Mouse (Mus musculus): Measurements from ENCODE around the gene Lrrn3.

Gene Lrrn3

DNA sequence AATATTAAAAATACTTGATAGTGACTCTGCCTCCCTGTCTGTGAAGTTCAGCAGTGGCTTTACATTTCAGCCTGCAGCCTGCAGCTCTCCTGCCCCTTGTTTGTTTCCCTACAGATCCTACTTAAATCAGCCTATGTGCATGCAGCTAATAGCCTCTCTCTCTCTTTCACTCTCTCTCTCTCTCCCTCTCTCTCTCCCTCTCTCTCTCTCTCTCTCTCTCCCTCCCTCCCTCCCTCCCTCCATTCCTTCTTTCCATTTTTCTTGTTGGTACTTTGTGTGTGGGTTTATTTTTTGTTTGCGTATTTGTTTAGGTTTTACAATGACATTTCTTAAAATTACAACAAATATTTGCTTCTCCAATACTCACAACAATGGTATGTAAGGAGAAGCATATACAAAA lies at the start of gene Lrrn3:
TSS of gene Lrrn3 (minus strand) at position 101 of the 400 bp plus-strand sequence.
- ChIA-PET POLR2A (no interaction called here), CTCF (interaction anchor here in 3 of 4 experiments (0.5 to 1.2 kb wide), 8 partner anchors 8 to 649 kb away, joined by 3 to 6 read pairs (median 3); no protein-coding TSS in a partner anchor)

DNA sequence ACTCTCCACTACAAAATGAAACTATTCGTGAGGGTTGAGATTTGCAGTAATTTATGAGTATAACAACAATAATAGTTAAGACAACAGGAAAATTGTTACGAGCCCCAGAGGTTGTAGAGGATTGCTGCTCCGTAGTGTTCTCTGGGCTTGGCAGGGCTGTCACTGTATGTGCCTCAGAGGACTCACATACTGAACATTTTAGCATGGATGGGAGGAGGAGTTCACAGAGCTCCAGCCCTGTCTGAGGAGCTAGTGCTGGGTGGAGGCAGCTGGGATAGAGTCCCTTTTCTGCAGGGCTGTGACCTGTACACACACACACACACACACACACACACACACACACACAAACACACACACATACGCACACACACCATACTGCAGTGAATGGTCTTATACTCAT lies 42.2 kb upstream of the Lrrn3 start:
- POLR2A ChIA-PET: no interaction called here
- CTCF ChIA-PET: no interaction called here

DNA sequence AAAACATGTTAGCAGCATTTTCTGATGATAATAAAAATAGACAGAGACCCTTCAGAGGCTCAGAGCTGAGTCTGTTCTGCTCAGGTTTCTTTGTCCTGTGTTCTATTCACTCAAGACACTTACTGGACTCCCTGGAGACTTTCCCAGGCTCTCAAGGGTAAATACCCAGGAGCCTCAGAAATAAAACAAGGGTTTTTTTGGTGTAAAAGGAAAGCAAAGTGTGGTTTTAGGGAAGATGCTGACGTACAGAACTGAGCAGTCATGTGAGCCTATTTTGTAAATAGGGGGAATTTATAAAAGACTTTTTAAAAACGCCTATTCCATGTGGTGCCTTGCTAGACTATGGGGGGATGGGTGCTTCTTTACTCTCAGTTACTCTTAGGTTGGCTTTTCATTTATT lies 40.5 kb upstream of the Lrrn3 start:
- ChIA-PET POLR2A (interaction anchor here in 1 of 4 experiments (0.8 kb wide), 1 partner anchor 271 kb away, joined by 3 read pairs; no protein-coding TSS in a partner anchor), CTCF (no interaction called here)

DNA sequence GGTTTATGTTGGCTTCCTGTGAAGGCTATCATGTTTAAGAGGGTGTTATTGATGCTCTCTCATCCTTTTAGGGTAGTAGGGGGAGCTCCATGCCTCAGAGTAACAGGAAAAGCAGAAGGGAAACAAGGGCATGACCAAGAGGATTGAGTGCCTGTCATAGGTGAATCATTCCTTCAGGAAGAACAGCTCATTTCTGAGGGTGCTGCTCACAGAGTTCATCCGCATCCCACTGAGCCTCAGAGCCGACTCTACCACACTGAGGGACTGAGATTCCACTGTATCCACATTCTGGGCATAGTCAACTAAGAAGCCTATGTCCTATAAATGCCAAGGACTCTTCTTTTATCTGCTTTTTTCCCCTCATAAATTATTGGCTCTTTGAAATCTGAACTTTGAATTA lies 35.4 kb upstream of the Lrrn3 start:
- ChIA-PET POLR2A (interaction anchor here in 1 of 4 experiments (0.6 kb wide), 1 partner anchor 567 kb away, joined by 3 read pairs; no protein-coding TSS in a partner anchor), CTCF (interaction anchor here in 1 of 4 experiments (0.7 kb wide), 1 partner anchor 186 kb away, joined by 3 read pairs; no protein-coding TSS in a partner anchor)

DNA sequence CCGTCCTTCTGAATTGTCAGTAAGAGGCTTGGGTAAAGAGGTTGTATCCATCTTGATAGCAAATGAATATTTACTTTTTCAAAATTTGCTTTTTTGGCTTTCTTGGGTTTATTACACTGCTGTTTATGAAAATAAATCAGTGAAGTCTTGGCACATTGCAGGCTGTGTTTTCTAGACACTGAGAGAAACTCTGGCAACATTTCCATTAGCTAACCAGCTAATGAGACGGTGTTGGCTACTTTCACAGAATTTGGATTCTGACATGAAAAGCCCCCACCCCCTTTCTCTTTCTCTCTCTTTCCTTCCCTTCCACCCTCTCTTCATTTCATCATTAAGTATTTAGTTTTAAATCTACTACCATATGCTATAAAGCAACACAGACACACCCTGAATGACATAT lies 34.1 kb upstream of the Lrrn3 start:
- CTCF ChIA-PET: no interaction called here
- POLR2A ChIA-PET: no interaction called here

DNA sequence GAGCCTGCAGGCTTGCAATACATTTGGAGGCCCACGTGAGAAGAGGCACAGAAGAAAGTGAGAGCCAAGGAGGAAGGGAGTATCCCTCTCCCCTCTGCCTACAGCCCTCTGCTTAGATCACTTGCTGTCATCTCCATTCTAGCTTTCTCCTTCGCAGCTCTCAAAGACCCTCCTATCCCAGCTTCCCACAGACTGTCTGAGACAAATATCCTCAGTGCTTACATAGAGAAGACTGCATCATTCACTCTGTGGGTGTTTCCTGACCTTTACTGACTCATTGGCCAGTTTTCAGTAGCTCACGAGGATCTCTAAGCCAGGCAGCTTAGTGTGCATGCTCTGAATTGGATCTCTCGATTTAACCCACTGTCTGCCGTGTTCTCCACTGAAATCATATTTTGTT lies 32.7 kb upstream of the Lrrn3 start:
- CTCF ChIA-PET: no interaction called here

DNA sequence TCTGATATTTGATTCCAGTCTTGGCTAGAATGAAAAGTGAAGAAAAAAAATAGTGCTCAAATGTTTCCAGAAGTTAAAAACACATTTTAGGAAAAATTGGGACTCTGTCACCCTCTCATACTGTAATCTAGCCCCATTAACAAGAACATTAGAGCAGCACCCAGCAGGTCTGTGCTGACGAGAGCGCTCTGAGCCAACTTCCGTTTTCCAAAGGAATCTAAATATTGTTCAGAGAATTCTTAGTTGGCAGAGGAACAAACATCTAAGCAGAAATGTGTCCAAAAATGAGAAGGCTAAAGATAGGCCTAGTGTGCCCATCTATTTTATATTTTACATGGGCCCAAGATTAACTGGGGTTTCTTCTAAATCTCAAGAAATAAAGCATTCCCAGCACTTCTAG lies 24.4 kb upstream of the Lrrn3 start:
- ChIA-PET CTCF (no interaction called here), POLR2A (interaction anchor here in 2 of 4 experiments (0.5 to 2.0 kb wide), 3 partner anchors 9 to 917 kb away, joined by 3 to 6 read pairs (median 3); no protein-coding TSS in a partner anchor)

More for the DNA sequence above, 32.7 kb upstream of the Lrrn3 start:
- POLR2A ChIA-PET: no interaction called here

DNA sequence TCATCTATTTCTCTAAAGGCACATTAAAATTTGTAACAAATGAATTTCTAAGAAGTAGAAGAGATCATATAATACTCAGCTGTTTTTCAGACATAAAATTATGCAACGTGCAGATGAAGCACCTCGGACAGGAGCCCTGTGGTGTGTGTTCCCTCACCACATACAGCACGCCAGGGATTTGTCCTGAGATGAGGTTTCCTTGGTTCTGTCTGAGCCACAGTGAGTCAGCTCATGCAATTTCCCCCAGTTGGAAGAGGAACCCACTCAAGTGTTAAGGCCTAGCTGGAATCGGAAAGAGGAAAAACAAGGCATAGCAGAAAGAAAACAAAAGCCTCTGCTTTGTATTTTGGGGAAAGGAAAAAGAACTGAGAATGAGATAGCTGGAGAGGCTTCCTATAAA lies 22.4 kb upstream of the Lrrn3 start:
- ChIA-PET POLR2A (interaction anchor here in 1 of 4 experiments (1.1 kb wide), 1 partner anchor 212 kb away, joined by 3 read pairs; no protein-coding TSS in a partner anchor), CTCF (no interaction called here)

DNA sequence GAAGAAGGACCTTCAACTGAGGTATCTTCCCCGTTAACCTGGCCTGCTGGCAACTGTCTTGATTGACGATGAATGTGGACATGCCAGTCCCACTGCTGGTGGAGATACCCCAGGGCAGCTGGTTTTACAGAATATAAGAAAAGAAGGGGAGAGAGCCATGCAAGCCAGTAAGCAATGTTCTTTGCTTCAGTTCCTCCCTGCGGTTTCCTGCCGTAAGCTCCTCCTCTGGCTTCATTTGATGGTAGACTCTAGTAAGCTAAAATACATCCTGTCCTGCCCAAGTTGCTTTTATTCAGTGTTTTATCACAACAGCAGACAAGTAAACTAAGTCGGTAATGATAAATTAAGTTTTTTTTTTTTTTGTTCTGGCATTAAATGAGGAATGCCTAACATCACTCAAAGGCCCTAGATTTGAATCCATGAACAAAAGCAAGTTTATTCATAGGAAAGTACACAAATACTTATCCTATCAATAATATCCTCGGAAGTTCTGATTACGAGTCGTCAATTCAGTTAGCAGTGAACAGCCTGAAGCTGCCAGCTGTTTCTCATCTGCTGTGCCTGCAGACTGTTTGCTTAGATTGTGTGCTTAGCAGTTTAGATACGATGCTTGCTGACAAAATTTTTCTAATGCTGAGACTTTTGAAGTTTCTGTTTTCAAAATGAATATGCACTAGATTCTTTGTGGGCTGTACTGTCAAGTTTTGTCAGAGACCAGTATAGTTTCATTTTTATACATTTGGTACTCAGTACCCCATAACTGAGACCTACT lies 14.0 kb upstream of the Lrrn3 start:
- CTCF ChIA-PET: no interaction called here
- POLR2A ChIA-PET: interaction anchor here in 1 of 4 experiments (0.6 kb wide), 1 partner anchor 38 kb away, joined by 3 read pairs; no protein-coding TSS in a partner anchor

DNA sequence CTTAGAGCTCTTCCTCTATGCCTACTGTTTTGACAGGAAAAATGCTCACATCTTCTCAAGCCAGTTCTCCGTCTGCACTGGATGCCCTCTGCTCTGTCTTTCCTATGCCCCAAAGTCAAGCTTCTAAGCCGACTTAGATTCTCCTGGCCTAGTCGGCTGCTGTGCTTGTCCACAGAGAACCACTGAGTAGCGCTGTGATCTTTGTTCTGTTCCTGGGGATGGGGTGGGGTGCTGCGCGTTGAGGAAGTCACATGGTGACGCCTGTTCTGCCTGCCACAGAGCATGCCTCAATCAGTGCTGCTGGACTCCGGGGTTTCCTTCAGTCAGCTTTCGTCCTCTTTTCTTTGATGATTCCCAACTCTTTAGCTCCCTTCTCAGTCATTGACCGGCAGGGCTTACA lies 8.4 kb upstream of the Lrrn3 start:
- POLR2A ChIA-PET: no interaction called here
- CTCF ChIA-PET: interaction anchor here in 2 of 4 experiments (0.6 kb wide), 2 partner anchors 155 to 603 kb away, joined by 3 read pairs; no protein-coding TSS in a partner anchor

DNA sequence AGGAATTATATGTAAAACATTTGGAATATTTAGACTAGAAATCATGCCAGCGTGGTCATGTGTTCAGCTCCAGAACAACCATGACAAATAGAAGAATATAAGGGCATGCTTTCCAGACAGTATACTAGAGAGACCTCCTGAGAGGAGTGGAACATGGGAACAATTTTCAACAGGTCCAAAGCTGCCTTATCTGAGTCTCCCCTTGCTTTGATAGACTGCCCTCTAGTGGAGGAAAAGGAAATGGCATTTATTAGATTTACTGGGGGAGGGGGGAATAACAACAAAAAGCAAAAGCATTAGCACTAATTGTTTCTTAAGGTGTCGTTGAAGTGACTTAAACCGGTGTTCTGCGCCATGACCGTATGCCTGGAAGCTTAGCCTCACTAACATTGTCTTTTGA lies 774 bp upstream of the Lrrn3 start:
- POLR2A ChIA-PET: no interaction called here
- CTCF ChIA-PET: interaction anchor here in 2 of 4 experiments (0.5 to 1.2 kb wide), 7 partner anchors 8 to 650 kb away, joined by 3 to 6 read pairs (median 3); no protein-coding TSS in a partner anchor

DNA sequence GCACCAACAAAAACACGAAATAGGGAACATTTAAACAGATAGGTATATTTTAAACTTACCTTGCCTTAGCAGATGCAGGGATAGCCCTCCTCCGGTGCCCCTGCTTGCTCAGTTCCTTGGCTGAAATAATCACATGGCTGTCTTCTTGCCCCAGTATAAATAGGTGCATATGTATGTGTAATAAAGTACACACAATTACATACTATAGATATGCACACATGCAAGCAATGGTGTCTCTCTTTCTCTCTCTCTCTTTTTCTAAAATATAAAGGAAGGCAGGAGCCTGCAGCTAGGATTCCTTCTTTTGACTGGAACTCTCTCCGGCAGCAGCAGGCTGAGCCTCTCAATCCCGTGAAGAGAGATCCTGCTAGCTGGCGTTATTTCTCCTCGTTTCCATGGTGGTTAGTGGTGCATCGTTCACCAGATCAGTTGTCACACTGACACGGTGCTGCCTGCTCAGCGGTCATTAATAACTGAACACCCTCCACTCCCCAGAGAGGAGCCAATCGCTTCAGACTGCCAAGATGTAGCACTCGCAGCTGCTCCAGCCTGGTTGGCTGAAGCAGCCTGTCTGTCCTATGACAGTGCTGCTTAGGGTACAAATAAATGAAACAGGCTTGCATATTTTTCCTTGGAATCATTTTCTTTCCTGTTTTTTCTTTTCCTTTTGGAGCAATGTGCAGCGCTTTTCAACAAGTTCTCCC lies 567 bp downstream of the Lrrn3 start:
- CTCF ChIA-PET: interaction anchor here in 1 of 4 experiments (0.5 to 0.7 kb wide), 2 partner anchors 37 to 195 kb away, joined by 3 to 4 read pairs; no protein-coding TSS in a partner anchor
- POLR2A ChIA-PET: interaction anchor here in 2 of 4 experiments (0.6 to 0.8 kb wide), 2 partner anchors 26 to 581 kb away, joined by 3 read pairs; no protein-coding TSS in a partner anchor

DNA sequence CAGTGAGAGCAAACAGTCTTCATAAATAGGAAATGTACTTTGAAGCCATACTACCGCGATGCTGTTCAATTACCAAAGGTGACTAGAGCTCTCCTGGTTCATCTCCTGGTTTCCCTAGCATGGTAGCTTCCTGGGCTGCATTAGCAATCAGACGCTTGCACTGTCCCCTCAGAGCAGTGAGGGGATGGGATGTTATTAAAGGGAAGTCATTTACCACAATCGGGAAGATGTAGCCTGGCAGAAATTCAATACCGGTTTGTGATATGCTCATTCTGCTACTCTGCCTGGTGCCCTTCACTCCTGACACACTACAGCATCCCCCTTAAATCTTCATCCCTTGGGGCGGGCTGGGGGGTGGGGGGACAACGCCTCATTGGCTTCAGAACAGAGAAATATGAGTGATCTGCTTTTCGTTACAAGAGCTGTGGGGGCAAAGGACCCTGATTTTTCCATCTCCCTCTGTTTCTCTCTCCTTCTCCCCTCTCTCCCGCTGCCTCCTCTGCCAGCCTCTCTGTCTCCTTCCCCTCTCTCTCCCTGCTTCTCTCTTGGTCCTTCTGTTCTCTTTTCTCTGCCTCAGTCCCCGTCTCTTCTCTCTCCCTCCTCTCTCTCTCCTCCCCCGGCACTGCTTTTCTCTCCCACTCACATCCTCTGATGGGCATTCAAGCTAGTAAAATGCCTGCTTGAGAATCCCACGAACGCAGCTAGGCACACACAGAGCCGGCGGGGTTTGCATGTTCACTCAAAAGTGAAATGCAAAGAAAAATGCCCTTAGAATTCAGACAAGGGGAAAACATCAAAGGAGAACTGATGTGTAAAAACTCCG lies 1.3 kb downstream of the Lrrn3 start:
- ChIA-PET CTCF (interaction anchor here in 1 of 4 experiments (0.6 kb wide), 1 partner anchor 1451 kb away, joined by 3 read pairs; no protein-coding TSS in a partner anchor), POLR2A (interaction anchor here in 1 of 4 experiments (0.6 kb wide), 1 partner anchor 26 kb away, joined by 3 read pairs; no protein-coding TSS in a partner anchor)

DNA sequence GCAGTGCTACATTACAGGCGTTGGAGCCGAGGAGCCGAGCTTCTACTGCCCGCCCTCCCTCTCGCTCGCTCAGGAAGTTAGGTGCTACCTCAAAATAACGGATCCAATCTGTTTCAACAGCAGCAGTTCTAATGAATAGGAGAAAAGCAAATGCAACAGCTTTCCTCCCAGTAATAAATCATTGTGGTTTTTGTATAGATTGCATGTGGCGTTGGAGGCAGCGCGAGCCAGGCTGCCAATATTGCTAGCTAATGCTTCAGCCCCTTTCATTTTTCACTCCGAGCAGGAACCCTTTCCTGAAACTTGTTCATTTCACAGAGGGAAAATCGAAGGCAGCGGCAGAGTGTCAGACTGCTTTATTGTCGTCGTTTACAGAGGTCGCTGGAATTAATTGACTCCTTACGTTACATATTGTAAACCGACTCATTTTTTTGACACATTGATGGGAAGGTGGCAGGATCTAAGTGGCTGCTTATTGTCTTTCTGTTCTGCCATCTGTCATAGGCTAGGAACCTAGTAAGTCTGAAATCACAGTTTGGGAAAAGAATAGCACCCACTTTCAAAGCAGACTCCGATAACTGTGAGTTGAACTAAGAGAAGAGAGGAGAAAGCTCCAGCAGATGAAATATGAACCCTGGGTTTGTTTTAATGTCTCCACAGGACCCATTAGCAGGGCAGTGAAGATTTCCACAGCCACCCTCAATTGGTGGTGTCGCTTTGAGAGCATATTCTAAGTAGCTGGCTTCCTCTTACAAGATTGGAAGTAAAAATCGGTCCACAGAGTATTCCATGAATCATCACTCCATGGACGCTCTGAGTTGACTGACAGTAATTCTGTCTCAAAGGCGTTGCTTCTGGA lies 2.4 kb downstream of the Lrrn3 start:
- ChIA-PET POLR2A (interaction anchor here in 1 of 4 experiments (0.6 kb wide), 1 partner anchor 94 kb away, joined by 3 read pairs; no protein-coding TSS in a partner anchor), CTCF (interaction anchor here in 1 of 4 experiments (0.6 kb wide), 1 partner anchor 1450 kb away, joined by 3 read pairs; no protein-coding TSS in a partner anchor)

DNA sequence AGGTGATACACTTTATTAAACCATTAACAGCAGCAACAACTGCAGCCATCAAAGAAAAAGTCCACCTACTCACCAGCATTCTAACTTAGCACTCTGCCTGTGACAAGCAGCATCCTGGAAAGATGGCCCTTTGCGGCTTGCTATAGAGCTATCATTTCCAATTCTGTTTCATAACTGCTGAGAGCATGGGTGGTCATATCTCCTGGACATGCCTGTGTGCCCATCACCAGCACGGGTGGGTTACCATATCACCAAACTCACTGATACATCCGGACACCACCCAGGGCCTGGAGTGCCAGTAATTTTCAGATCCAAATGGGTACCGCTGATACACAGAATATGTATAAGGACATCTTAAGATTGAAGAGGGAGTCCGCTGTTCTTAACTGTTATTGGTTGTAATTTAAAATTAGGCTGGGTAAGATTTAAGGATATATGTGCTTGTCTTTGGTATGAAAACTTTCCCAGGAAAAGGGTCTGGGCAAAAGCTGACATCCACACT lies 3.1 kb downstream of the Lrrn3 start:
- CTCF ChIA-PET: no interaction called here

DNA sequence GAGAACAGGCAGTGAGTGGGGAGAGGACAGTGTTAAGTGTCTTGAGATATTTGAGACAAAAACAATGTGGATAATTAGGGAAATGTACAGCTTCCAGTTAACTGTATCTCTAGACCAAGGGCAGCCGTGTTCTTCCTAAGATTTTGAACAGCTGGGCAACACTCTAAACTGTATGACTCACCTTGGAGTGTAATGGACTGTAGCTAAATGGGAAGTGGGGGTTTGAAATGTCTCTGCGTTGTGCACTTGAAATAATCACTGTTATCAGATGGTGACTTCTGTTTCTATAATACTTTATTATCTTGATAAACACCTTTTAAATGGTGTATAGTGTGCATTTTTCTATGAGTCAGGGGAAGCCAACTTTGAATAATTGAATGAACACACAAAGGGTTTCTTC lies 4.7 kb downstream of the Lrrn3 start:
- CTCF ChIA-PET: no interaction called here
- POLR2A ChIA-PET: no interaction called here

More for the DNA sequence above, 3.1 kb downstream of the Lrrn3 start:
- POLR2A ChIA-PET: interaction anchor here in 1 of 4 experiments (0.6 kb wide), 1 partner anchor 94 kb away, joined by 3 read pairs; no protein-coding TSS in a partner anchor

DNA sequence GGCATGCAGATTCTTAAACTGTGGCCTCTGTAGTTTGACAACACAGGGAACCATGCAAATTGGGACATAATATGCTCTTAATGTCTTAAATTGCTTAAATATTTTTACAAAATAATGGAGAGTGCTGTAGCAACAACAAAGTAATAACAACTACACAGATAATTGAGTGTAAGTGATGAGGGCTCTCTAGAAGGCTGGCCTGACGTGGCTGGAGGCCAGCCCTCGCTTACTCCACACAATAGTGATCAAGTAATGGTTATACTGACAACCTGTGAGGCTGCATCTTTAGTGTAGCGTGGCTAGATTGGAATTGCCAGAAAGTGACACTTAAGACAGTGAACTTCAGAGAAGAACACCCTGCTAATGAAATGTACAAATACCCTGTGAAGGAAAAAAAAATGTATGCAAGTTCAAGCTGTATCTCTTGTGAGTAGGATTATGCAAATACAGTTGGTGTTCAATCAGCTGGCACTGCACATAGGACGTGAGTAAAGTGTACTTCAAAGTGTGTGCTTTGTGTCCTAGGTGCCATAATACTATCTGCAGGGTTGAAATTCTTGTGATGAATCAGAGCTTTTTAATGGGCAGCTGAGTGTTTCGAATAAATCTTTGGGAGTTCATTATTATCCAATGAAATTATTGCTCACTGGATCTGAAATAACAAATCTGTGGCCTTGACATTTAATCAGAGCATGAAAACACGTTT lies 17.0 kb downstream of the Lrrn3 start:
- POLR2A ChIA-PET: no interaction called here
- CTCF ChIA-PET: no interaction called here
